Mouse (Mus musculus): ENCODE measurements around the gene Glrb. TPM values are rescaled to one million over a fixed set of nuclear protein-coding genes. Genes with fewer than 3 reads are reported as not detected.
A peak's percentile ranks its signal among the peaks of the same experiment; 100 is the strongest.

Glrb gene
- total RNA-seq, 1 experiment from 2014 or later, result not detected

DNA sequence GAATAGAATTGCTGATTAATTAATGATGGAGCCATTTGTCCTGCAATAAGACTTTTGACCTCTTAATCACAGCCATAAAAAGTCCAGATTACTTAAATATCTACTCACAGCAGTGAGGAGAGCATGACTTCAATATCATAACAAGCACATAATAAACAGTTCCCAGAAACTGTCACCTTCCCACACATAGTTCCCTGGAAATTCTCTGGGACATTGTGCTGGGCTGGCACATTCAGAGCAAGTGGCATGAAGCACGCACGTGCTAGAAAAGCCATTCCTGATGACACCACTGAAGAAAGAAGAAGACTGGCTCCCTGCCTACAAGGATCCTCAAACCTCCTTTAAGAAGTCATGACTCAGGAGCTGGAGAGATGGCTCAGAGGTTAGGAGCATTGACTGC lies 67.8 kb downstream of the Glrb start:
- ATAC-seq (ENCODE audit: extremely low read depth, insufficient number of reproducible peaks, low FRiP score, poor library complexity, severe bottlenecking), result no peak

DNA sequence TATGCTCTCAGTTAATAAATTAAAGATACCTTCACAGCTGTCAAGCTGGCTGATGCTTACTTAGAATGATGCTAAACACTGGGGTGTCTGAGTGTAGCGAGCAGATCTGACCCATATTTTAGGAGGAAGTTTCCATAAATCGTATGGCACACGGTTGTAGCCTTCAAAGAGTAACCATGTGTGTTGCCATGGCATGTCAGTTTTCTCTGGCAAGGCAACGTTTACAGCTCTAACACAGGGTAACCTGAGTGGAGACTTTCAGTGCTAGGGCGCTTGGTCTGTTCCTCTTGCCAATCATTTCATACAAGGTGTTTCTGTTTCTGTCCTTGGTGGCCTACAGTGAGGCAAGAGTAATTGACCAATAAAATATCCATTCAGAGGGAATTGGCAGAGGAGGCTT lies 73.6 kb downstream of the Glrb start:
- ATAC-seq (ENCODE audit: extremely low read depth, insufficient number of reproducible peaks, low FRiP score, poor library complexity, severe bottlenecking), result no peak

DNA sequence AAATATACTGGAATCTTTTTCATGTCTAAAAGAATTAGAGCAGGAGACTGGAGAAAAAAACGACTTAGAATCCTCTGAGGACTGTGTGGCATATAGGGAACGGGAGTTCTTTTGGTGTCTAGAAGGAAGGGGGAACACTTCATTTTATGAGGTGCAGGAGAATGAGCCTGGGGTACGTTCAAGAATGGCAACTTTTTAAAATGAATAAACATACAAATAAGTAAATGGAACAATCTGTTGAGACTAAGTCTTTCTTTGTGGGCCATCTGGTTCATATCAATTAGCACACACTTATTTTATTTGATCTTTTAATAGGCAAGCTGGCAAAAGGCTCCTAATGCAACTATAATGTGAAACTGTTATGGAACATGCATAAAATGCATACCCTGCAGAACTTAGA lies 75.9 kb downstream of the Glrb start:
- no peak for ATAC-seq (ENCODE audit: extremely low read depth, insufficient number of reproducible peaks, low FRiP score, poor library complexity, severe bottlenecking)

DNA sequence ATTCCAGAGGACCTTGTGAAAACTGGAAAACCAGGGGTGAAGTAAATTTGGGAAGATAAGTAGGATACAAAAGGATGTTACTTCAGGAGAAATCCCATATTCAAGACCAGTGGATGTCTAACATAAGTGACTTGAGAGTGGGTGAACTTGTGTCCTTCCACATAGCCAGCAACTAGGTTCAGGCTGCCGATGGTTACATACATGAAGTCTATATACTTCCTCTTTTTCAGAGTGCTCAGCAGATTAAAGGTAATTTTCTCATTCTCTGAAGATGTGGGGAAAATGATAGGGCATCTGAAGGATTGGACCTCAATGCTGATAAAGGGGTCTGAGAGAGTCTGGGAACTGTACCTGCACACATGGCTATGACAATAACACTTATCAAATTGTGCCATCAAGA lies 89.5 kb downstream of the Glrb start:
- peak; percentile 65 for ATAC-seq (ENCODE audit: extremely low read depth, insufficient number of reproducible peaks, low FRiP score, poor library complexity, severe bottlenecking)

DNA sequence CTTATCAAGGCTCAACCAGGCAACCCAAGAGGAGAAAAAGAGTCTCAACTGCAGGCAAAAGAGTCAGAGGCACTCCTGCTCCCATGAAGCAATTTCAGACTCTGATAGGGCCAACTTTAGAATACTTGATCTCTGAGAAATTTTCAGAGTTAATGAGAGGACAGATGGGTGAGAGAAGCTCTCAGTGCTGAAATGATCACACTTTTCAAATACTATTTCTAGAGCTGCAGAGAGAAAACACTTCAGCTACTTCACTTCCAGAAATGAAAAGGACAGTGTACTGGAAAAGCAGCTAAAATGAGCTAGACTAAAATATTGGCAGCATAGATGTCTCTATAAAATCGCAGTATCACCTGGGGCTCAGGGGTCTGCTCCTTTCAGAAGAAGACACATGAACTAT lies 94.8 kb downstream of the Glrb start:
- no peak for ATAC-seq (ENCODE audit: extremely low read depth, insufficient number of reproducible peaks, low FRiP score, poor library complexity, severe bottlenecking)

DNA sequence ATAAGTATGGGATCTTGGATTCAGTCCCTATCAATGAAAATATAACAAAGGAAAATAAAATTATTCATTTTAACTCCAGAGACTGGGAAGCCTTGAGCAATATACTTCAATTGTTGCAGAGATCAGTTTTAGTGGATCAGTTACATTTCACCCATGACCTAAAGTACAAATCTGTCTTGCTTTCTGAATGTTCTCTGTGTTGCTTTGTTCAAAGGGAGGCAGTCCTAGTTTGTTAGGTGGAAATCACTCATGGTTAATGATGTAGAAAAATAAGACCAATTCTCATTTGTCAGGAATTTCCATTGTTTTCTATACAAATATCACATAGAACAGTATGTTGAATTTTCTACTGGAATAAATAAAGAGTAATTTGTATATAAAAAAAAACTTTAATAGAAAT lies 99.7 kb downstream of the Glrb start:
- ATAC-seq (ENCODE audit: extremely low read depth, insufficient number of reproducible peaks, low FRiP score, poor library complexity, severe bottlenecking), result no peak

DNA sequence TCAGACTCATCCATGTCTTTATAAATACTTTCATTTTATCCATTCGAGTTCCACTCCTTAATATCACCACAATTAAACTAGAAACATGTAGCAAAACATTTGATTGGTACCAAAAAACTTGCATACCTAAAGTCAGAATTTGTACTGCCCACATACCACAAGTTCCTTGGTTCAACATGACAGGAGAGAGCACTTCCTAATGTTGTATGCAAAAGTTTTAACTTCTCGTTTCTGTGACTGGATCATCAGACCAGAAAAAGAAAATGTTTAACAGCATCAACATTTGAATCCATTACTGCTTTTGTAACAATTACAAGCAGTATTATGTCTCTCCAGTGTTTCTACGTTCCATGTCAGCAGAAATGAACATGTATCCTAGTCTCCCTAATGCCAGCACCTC lies 101.2 kb downstream of the Glrb start:
- peak; percentile 82 for ATAC-seq (ENCODE audit: extremely low read depth, insufficient number of reproducible peaks, low FRiP score, poor library complexity, severe bottlenecking)

DNA sequence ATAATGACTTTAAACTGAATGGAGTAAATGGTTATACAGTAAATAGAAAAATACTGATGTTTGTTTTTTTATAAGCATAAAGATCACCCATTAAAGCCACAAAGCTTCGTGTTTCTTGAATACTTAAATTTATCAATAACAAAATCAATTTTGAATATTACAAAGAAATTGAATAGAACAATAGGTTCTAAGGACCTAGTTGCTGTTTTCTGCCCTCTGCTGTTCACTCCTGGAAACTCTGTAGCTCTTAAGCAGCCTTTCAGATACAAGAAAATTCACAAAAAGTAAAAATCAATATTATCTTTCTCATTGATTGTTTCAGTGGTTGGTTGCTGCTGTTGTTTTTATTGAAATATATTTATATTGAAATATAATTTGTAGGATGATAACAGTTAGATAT lies 108.1 kb downstream of the Glrb start:
- no peak for ATAC-seq (ENCODE audit: extremely low read depth, insufficient number of reproducible peaks, low FRiP score, poor library complexity, severe bottlenecking)

DNA sequence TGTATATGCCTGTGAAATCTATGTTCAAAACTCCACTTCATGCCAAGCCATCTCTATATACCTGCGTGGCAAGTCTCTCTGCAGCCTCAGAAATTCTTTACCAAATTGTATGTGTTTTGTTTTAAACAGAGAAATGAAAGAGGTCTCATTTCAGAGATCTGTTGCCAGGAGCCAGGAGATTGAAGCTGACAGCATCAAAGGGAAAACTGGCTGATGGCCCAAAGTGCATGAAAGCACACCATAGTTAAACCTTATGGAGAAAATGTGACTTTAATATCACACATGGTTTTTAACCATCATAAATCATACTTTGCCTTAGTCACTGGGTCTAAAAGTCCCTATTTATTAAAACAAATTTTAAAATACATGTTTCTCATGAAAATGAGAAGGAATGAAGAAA lies 109.6 kb downstream of the Glrb start:
- no peak for ATAC-seq (ENCODE audit: extremely low read depth, insufficient number of reproducible peaks, low FRiP score, poor library complexity, severe bottlenecking)

DNA sequence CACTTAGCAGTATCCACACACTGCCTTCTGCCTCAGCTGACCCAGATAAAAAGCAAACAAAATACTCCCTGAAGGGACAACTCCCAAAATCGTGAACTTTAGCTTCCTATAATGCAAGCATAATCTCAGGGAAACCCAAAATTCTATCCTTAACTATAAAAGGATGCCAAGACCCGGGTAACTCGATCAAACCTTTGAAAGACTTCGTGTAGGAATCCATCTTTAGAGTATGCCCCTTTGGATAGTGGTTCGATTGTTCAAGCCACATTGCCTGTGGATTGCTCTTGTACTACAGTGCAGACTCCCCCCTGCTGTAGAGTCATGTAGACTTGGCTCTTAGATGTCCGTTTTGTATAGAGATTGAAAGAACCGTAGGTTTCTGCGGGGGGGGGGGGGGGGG lies 110.2 kb downstream of the Glrb start:
- no peak for ATAC-seq (ENCODE audit: extremely low read depth, insufficient number of reproducible peaks, low FRiP score, poor library complexity, severe bottlenecking)

DNA sequence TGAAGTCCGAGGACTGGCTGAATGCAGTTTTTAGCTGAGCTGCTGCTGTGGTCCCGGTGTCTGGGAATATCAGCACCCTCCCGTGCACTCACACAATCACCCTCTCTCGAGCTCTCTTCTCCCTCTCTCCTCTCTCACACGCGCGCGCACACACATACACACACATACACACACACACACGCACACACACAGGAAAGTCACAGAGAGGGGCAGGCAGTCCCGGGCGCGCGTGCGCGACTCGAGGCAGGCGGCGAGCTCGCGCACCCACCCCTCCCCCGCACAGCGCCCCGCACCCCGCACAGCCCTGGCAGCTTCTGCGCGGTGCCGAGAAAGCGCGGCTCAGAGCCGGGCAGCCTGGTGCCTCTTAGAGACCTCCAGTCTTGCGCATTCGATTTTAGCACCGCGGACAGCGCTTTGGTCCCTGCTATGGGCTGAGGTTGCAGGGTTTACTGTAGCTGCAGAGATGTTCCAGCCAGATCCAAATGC lies 110.8 kb downstream of the Glrb start, which contains the start of gene Gria2:
Gene Gria2 (minus strand): TSS at position 240 of the 486 bp plus-strand sequence.
- ATAC-seq (ENCODE audit: extremely low read depth, insufficient number of reproducible peaks, low FRiP score, poor library complexity, severe bottlenecking), result peak; percentile 49; the same call in 1 of the 2 replicates

DNA sequence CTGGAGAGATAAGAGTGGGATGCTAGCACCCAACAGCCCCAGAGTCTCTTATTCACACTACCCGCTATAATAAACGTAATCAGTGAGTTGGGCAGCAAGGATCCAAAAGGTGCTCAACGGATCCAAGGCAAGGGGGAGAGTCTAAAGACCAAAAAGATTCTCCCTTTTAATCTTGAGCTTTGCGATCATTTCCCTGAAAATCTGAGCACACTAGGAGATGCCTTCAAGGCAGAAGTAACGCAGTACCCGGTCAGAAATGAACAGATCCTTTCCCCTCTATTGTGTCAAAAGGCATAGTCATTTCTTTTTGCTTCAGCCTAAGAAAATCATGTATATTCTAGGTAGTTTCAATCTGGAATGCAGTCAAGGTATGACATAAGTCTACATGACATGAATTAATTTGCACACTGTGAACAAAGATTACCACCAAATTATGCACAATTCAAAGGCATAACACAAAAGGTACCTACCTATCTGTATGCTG lies 111.6 kb downstream of the Glrb start:
- ATAC-seq (ENCODE audit: extremely low read depth, insufficient number of reproducible peaks, low FRiP score, poor library complexity, severe bottlenecking), result no peak

DNA sequence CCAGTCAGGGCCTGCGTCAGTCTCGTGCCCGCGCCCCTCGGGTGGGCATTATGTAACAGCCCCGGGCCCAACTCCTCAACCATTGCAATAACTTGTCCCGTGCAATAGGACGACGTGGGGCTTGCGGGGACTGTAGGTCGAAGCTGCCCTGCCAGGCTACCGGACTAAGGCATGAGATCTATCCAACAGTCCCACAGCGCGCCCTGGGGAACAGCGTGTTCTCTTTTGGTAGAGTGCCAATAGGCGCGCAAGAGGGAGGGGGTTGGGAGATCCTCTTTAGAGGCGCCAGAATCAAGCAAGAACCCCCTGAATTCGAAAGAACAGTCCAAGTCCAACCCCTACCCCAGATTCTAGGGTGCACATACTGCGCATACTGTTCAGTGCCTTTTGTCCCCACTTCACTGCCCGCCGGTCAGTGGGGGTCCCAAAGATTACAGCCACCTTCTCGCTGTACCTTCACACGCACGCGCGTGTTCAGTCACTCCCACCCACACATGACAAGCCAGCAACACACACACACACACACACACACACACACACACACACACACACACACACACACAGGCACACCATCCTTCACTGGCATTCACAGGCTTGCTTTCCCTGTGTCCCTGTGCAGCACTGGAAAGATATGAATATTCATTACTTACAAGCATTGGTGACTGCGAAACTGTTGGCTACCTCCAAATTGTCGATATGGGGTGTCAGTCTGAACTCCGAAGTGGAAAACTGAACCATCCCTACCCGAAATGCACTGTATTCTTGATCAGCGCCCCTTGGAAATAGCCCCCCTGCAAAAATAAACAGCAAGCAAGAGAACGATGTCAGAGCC lies 112.2 kb downstream of the Glrb start:
- peak; percentile 15; the same call in 1 of the 2 replicates for ATAC-seq (ENCODE audit: extremely low read depth, insufficient number of reproducible peaks, low FRiP score, poor library complexity, severe bottlenecking)

DNA sequence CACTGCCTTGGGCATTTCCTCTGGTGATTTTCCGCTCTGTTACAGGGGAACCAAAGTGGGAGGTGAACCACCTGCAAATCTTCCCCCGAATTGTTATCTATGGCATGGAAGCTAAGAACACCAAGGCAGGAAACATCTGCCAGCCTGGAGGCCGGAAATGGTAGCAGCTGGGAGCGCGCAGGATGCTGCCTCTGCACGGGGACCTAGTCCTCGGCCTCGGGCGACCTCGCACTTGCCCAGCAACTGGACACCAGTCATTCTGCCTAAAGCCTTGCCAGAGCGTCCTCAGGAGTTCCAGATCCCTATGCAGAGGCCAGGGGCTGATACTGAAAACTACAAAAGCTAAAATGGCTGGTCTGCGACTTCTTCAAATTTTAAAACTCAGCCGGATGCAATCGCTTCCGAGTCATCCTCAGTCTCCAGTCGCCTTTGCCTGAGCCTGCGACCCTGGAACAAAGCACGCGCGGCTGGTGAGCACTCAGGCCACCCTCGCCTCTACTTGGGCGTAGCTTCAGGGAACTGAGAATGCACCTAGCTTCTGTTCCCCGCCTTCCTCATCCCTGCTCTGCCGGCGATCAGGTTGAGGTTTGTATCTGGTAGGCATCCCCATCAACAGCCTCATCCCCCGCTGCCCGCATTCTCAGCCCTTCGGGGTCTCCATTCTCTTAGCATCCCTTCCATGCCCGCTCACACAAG lies 113.0 kb downstream of the Glrb start:
- peak; percentile 34; the same call in 1 of the 2 replicates for ATAC-seq (ENCODE audit: extremely low read depth, insufficient number of reproducible peaks, low FRiP score, poor library complexity, severe bottlenecking)

DNA sequence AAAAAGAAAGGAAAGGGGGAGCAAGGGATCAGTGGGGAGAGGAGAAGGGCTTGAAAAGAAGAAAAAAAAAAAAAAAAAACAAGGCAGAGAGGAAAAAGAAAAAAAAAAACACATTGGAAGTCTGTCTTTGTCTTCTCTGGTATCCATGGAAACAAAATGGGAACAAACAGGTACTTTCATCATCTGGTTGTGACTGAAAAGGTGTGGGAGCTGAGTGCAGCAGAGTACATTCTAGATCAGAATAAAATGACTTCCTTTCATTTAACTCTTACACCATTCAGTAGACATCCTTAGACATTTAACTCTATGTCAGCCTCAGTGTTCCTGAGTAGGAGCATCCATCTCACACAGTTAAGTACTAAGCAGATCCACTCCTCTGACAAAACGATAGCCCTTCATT lies 115.5 kb downstream of the Glrb start:
- ATAC-seq (ENCODE audit: extremely low read depth, insufficient number of reproducible peaks, low FRiP score, poor library complexity, severe bottlenecking), result no peak

DNA sequence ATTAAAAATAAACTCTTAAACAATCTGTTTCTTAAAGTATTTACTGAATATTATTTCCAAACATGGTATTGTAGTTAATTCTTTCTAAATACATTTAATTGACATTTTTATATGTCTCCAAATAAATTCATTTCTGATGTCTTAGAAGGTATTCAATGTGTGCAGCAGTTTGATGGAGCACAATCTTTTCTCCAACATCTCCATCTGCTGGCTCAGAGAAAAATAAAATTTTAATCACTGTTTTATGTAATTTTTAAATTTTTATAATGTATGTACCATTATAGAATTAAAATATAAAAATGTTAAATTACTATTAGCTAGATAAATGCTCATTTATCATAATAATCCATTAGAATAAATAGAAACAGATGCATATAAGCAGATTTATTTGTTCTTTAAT lies 116.7 kb downstream of the Glrb start:
- ATAC-seq (ENCODE audit: extremely low read depth, insufficient number of reproducible peaks, low FRiP score, poor library complexity, severe bottlenecking), result no peak

DNA sequence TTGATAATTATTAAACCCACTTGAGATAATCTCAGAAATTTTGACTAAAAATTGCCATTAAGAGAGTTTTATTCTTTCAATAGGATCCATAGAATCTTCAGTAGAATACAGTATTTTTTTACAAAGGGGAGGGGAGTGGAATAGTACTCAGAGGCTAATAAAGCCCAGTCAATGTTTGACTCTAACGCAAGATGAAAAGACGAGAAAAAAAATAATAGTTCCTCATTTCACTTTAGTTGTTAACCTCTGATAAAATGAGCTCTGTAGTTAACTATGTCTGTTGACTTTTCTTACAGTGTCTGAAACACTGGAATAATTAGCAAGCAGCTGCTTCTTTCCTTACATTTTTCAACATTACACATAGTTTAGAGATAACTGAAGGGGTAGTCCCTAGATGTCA lies 118.2 kb downstream of the Glrb start:
- ATAC-seq (ENCODE audit: extremely low read depth, insufficient number of reproducible peaks, low FRiP score, poor library complexity, severe bottlenecking), result no peak
